11 mouse cellular contexts compared by ENCODE assay signal in genomic region chr4:124759305-124759811, GRCm38 (mm10). TPM values are rescaled to one million over a fixed set of nuclear protein-coding genes. Genes with fewer than 3 reads are reported as not detected.
DNase-seq lines count a peak whose midpoint lies in the region; ATAC-seq and TF ChIP-seq lines count a peak whose summit lies in the region.
"Had no signal": no experiment of that assay in that cellular context is flagged by ENCODE, and none has a peak within 500 bp of the region (broad histone marks: within the 10 kb centered on the region; RNA-seq: fewer than 3 reads in every experiment).

No protein-coding gene starts in this region.

- peak; percentile 90 to 95 for ATAC-seq in hematopoietic stem cell, adult 5-6 weeks (replicated peaks in 1 of 2; ENCODE audit: insufficient read depth in 1 of 2, low FRiP score in 2 of 2, low TSS enrichment in 1 of 2, low read depth in 1 of 2, poor library complexity in 2 of 2, severe bottlenecking in 2 of 2)
- peak; percentile 67 for ATAC-seq in liver, embryonic 12.5 days
- peak; percentile 70 for ATAC-seq in stomach, embryonic 14.5 days (ENCODE audit: insufficient number of reproducible peaks, insufficient read depth, low FRiP score, low read depth)
- ATAC-seq in forebrain, embryonic 11.5 days (replicated peaks; ENCODE audit: low FRiP score) = no peak

- no peak for TF ChIP-seq CTCF in lung, adult 2 months (IDR thresholded peaks at IDR 0.05; ENCODE audit: insufficient read depth, low read length)

- H3K4me2 ChIP-seq in liver, embryonic 12.5 days = peak overlapping the region; percentile 9
- no peak overlapping the region for H3K4me2 ChIP-seq in stomach, embryonic 14.5 days (replicated peaks; ENCODE audit: low read depth, low read length)
- H3K4me2 ChIP-seq in forebrain, embryonic 11.5 days (ENCODE audit: low read depth, low read length, severe bottlenecking) = no peak overlapping the region

- no peaks in the 10 kb centered on the region for H3K27me3 ChIP-seq in liver, embryonic 12.5 days (replicated peaks)
- no peaks in the 10 kb centered on the region for H3K27me3 ChIP-seq in stomach, embryonic 14.5 days (ENCODE audit: control insufficient read depth, insufficient read depth, low read length)
- no peaks in the 10 kb centered on the region for H3K27me3 ChIP-seq in forebrain, embryonic 11.5 days (ENCODE audit: control insufficient read depth, insufficient read depth, low read length)

- H3K9ac ChIP-seq in liver, embryonic 12.5 days = no peak overlapping the region
- no peak overlapping the region for H3K9ac ChIP-seq in stomach, embryonic 14.5 days (replicated peaks; ENCODE audit: low read depth, low read length)
- no peak overlapping the region for H3K9ac ChIP-seq in forebrain, embryonic 11.5 days (ENCODE audit: low read length)

- no peak overlapping the region for H3K4me3 ChIP-seq in lung, adult 2 months (replicated peaks; ENCODE audit: extremely low read depth, low read depth, low read length)
- no peak overlapping the region for H3K4me3 ChIP-seq in liver, embryonic 12.5 days
- no peak overlapping the region for H3K4me3 ChIP-seq in stomach, embryonic 14.5 days (ENCODE audit: low read depth, low read length)
- H3K4me3 ChIP-seq in forebrain, embryonic 11.5 days (ENCODE audit: low read depth, low read length) = no peak overlapping the region
- H3K4me3 ChIP-seq: myocyte had no signal

- TF ChIP-seq POLR2A in lung, adult 2 months (IDR thresholded peaks at IDR 0.05; ENCODE audit: borderline replicate concordance, extremely low read depth, low read depth, low read length) = no peak

- H3K36me3 ChIP-seq in liver, embryonic 12.5 days = peaks cover 28% of the 10 kb centered on the region
- no peaks in the 10 kb centered on the region for H3K36me3 ChIP-seq in stomach, embryonic 14.5 days (ENCODE audit: control insufficient read depth, insufficient read depth, low read length)
- no peaks in the 10 kb centered on the region for H3K36me3 ChIP-seq in forebrain, embryonic 11.5 days (ENCODE audit: control insufficient read depth, insufficient read depth, low read length)

- peaks cover 19% of the 10 kb centered on the region for H3K4me1 ChIP-seq in lung, adult 2 months (ENCODE audit: control insufficient read depth, insufficient read depth, low read length)
- H3K4me1 ChIP-seq in liver, embryonic 12.5 days = peaks cover 67% of the 10 kb centered on the region
- 0 out of 2 replicates have a peak, but pooled peaks cover 14% of the 10 kb centered on the region for H3K4me1 ChIP-seq in stomach, embryonic 14.5 days (ENCODE audit: control insufficient read depth, insufficient read depth, low read length)
- no peaks in the 10 kb centered on the region for H3K4me1 ChIP-seq in forebrain, embryonic 11.5 days (replicated peaks; ENCODE audit: control insufficient read depth, insufficient read depth, low read length)

- peak overlapping the region; percentile 58 for H3K27ac ChIP-seq in liver, embryonic 12.5 days
- H3K27ac ChIP-seq in stomach, embryonic 14.5 days (ENCODE audit: low read length) = peak overlapping the region; percentile 53
- H3K27ac ChIP-seq in forebrain, embryonic 11.5 days (ENCODE audit: low read depth, low read length) = no peak overlapping the region

- H3K9me3 ChIP-seq in liver, embryonic 12.5 days (replicated peaks) = no peaks in the 10 kb centered on the region
- H3K9me3 ChIP-seq in stomach, embryonic 14.5 days (ENCODE audit: control insufficient read depth, low read depth, low read length) = no peaks in the 10 kb centered on the region
- no peaks in the 10 kb centered on the region for H3K9me3 ChIP-seq in forebrain, embryonic 11.5 days (ENCODE audit: control insufficient read depth, low read length)

- 20% methylated on average over 7 of the region's 7 CpGs for WGBS in lung, adult 2 months
- WGBS in liver, embryonic 12.5 days (ENCODE audit: insufficient replicate concordance) = 28% methylated on average over 7 of the region's 7 CpGs
- WGBS in stomach, embryonic 14.5 days = 29% methylated on average over 7 of the region's 7 CpGs
- 92% methylated on average over 7 of the region's 7 CpGs for WGBS in forebrain, embryonic 11.5 days

- DNase-seq in lung, adult 18-20 months = peak; percentile 64 to 75
- DNase-seq in lung, adult 2 months = no peak
- no peak for DNase-seq in forebrain, embryonic 11.5 days (ENCODE audit: low spot score)
- no peak for DNase-seq in frontal cortex, postnatal 10 days (ENCODE audit: low spot score in 2 of 2)
- DNase-seq in frontal cortex, postnatal 36 days (ENCODE audit: low spot score in 2 of 2) = no peak
- DNase-seq: cerebellum, postnatal 10 days; layer of hippocampus, postnatal 36 days had no signal

RNA-seq across cellular contexts. Expression of gene Inpp5b, which starts 17.7 kb away (rescaled TPM):
- 62.1 and 93.3 TPM in 2 replicates for polyA plus RNA-seq in lung, adult 2 months (2012; rRNA removed)
- total RNA-seq in hematopoietic stem cell, adult 5-6 weeks (2017) = 33.5 and 42.3 TPM in 2 replicates
- 49.7 and 50.3 TPM in 2 replicates for polyA plus RNA-seq in liver, embryonic 12.5 days (2016; fragmentation: Nextera tagmentation; extraction: Ambion mirVana)
- 27.4 and 31.1 TPM in 2 replicates for polyA plus RNA-seq in stomach, embryonic 14.5 days (2014; fragmentation: Nextera tagmentation; extraction: Ambion mirVana)
- 34.1 and 36.8 TPM in 2 replicates for polyA plus RNA-seq in forebrain, embryonic 11.5 days (2014; fragmentation: Nextera tagmentation; extraction: Ambion mirVana)

RNA-seq across cellular contexts. Expression of gene Mtf1, which starts 42.5 kb away (rescaled TPM):
- 6.5 and 8.0 TPM in 2 replicates for polyA plus RNA-seq in lung, adult 2 months (2012; rRNA removed)
- 24.5 and 35.9 TPM in 2 replicates for total RNA-seq in hematopoietic stem cell, adult 5-6 weeks (2017)
- polyA plus RNA-seq in liver, embryonic 12.5 days (2016; fragmentation: Nextera tagmentation; extraction: Ambion mirVana) = 16.3 and 16.6 TPM in 2 replicates
- 12.9 and 14.1 TPM in 2 replicates for polyA plus RNA-seq in stomach, embryonic 14.5 days (2014; fragmentation: Nextera tagmentation; extraction: Ambion mirVana)
- polyA plus RNA-seq in forebrain, embryonic 11.5 days (2014; fragmentation: Nextera tagmentation; extraction: Ambion mirVana) = 14.7 and 15.4 TPM in 2 replicates

RNA-seq across cellular contexts. Expression of gene Sf3a3, which starts 44.8 kb away (rescaled TPM):
- 8.1 and 11.5 TPM in 2 replicates for polyA plus RNA-seq in lung, adult 2 months (2012; rRNA removed)
- total RNA-seq in hematopoietic stem cell, adult 5-6 weeks (2017) = 118 and 153 TPM in 2 replicates
- 116 and 121 TPM in 2 replicates for polyA plus RNA-seq in liver, embryonic 12.5 days (2016; fragmentation: Nextera tagmentation; extraction: Ambion mirVana)
- polyA plus RNA-seq in stomach, embryonic 14.5 days (2014; fragmentation: Nextera tagmentation; extraction: Ambion mirVana) = 145 and 150 TPM in 2 replicates
- polyA plus RNA-seq in forebrain, embryonic 11.5 days (2014; fragmentation: Nextera tagmentation; extraction: Ambion mirVana) = 218 and 220 TPM in 2 replicates

RNA-seq across cellular contexts. Expression of gene Fhl3, which starts 58.9 kb away (rescaled TPM):
- polyA plus RNA-seq in lung, adult 2 months (2012; rRNA removed) = 15.1 and 36.7 TPM in 2 replicates
- total RNA-seq in hematopoietic stem cell, adult 5-6 weeks (2017) = 9.7 and 15.5 TPM in 2 replicates
- 3.5 and 3.7 TPM in 2 replicates for polyA plus RNA-seq in liver, embryonic 12.5 days (2016; fragmentation: Nextera tagmentation; extraction: Ambion mirVana)
- 19.5 and 20.4 TPM in 2 replicates for polyA plus RNA-seq in stomach, embryonic 14.5 days (2014; fragmentation: Nextera tagmentation; extraction: Ambion mirVana)
- 5.5 and 6.4 TPM in 2 replicates for polyA plus RNA-seq in forebrain, embryonic 11.5 days (2014; fragmentation: Nextera tagmentation; extraction: Ambion mirVana)

Comparison
In these comparisons a context has a peak if more than half of its experiments do, and no peak if none do; other contexts are left out.
1. DNase-seq: peak in lung, adult 18-20 months (2 of 2); none in lung, adult 2 months (single experiment), forebrain, embryonic 11.5 days (single experiment), frontal cortex, postnatal 10 days (0 of 2) and frontal cortex, postnatal 36 days (0 of 2).